Mouse (Mus musculus) heart, postnatal 0 days (tissue): Measurements from ENCODE around the gene Ap3b1.

ENCODE experiments used
- CTCF ChIP-seq: IDR thresholded peaks from 2 replicates; pipeline ENCODE4 v1.5.1; 2016; ENCODE audit warnings: antibody characterized with exemption, control low read depth, low read depth
- EP300 ChIP-seq: IDR thresholded peaks from 2 replicates; pipeline ENCODE4 v1.6.1; 2016; ENCODE audit warnings: antibody characterized with exemption, low read depth

DNA sequence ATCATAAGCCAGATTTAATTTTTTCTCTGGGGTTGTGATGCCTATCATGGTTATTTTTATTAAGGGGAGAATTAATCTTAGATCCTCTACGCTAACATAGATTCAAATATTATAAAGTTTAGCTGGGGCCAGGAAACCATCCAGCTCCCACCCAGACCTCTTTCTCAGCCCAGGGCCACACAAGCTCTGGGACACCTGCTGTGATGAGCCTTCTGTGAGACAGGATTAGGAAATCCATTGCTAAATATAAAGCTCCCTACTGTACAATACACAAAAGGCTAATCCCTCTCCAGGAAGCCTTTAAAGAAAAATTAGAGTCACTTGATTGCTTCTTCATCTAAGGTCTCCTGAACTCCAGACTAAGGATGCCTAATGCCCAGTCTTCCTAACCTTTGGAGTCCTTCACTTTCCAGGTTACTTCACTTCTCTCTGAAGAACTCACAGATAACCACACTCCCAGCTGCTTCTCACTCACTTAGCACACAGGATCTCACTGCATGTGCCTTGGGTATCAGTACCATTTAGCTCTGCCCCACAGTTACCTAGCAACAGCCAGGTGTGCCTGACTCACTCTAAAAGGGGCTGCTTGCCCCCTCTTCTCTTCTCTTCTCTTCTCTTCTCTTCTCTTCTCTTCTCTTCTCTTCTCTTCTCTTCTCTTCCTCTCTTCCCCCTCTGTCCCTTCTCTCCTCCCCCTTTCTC is 37.5 kb upstream of the Ap3b1 start:
- TF ChIP-seq CTCF, result no peak
- TF ChIP-seq EP300, result no peak
